Mouse (Mus musculus) stomach, embryonic 14.5 days (tissue): ENCODE data around the gene Yy1. TPM values are rescaled to one million over a fixed set of nuclear protein-coding genes. Genes with fewer than 3 reads are reported as not detected.

Experiments
- ATAC-seq: fragments of 200-750 bp; cut with Nextera tagmentation; 2 replicates; pipeline ENCODE4 v1.8.0; 2017; ENCODE audit warnings: low read depth, moderate TSS enrichment; ENCODE audit not compliant: insufficient number of reproducible peaks, insufficient read depth, low FRiP score
- H3K27ac ChIP-seq: fragments of 300-500 bp; sonication (generic); 2 replicates; pipeline ENCODE4 v1.5.1; 2014; ENCODE audit warnings: mild to moderate bottlenecking, low read length, moderate library complexity, mixed read lengths
- H3K27me3 ChIP-seq: fragments of 300-500 bp; sonication (generic); 2 replicates; pipeline ENCODE4 v1.6.1; 2014; ENCODE audit warnings: low read length, control low read depth, mixed read lengths; ENCODE audit not compliant: control insufficient read depth, insufficient read depth
- H3K36me3 ChIP-seq: fragments of 300-500 bp; sonication (generic); 2 replicates; pipeline ENCODE4 v1.6.1; 2014; ENCODE audit warnings: mild to moderate bottlenecking, control low read depth, low read length, moderate library complexity, mixed read lengths; ENCODE audit not compliant: control insufficient read depth, insufficient read depth
- H3K4me1 ChIP-seq: fragments of 300-500 bp; sonication (generic); 2 replicates; pipeline ENCODE4 v1.6.1; 2014; ENCODE audit warnings: low read length, control low read depth, mixed read lengths; ENCODE audit not compliant: control insufficient read depth, insufficient read depth
- H3K4me2 ChIP-seq: fragments of 300-500 bp; sonication (generic); replicated peaks from 2 replicates; pipeline ENCODE4 v1.6.1; 2014; ENCODE audit warnings: low read depth, low read length, control low read depth
- H3K4me3 ChIP-seq: fragments of 300-500 bp; sonication (generic); 2 replicates; pipeline ENCODE4 v1.5.1; 2014; ENCODE audit warnings: low read depth, low read length, control low read depth
- H3K9ac ChIP-seq: fragments of 300-500 bp; sonication (generic); replicated peaks from 2 replicates; pipeline ENCODE4 v1.6.1; 2014; ENCODE audit warnings: low read depth, mild to moderate bottlenecking, control low read depth, low read length, moderate library complexity, mixed read lengths
- H3K9me3 ChIP-seq: fragments of 300-500 bp; sonication (generic); 2 replicates; pipeline ENCODE4 v1.6.1; 2016; ENCODE audit warnings: low read depth, low read length, control low read depth; ENCODE audit not compliant: control insufficient read depth
- WGBS: fragments of 180-500 bp; shearing (Covaris S2); extraction: QIAGEN DNeasy Blood & Tissue Kit; methylation state at CpG from one replicate; pipeline ENCODE4 v1.1.7; 2014; 5-methylcytosine and 5-hydroxymethylcytosine counted together
- microRNA counts: library from miRNA; unstranded; fragments of <30 nt; microRNA quantifications from one replicate; lab custom pipeline; 2016
- microRNA-seq: library from miRNA; unstranded; fragments of <30 nt; microRNA quantifications from one replicate; pipeline ENCODE4, GENCODE M21; 2016
- polyA plus RNA-seq: library from polyadenylated mRNA; unstranded; fragments of >200 nt; fragmentation: Nextera tagmentation; extraction: Ambion mirVana; gene quantifications from 2 replicates; pipeline ENCODE4 v1.2.1, GENCODE M21; 2014

Gene Yy1
- polyA plus RNA-seq, 1 experiment from 2014 or later, result 22.4 TPM

DNA sequence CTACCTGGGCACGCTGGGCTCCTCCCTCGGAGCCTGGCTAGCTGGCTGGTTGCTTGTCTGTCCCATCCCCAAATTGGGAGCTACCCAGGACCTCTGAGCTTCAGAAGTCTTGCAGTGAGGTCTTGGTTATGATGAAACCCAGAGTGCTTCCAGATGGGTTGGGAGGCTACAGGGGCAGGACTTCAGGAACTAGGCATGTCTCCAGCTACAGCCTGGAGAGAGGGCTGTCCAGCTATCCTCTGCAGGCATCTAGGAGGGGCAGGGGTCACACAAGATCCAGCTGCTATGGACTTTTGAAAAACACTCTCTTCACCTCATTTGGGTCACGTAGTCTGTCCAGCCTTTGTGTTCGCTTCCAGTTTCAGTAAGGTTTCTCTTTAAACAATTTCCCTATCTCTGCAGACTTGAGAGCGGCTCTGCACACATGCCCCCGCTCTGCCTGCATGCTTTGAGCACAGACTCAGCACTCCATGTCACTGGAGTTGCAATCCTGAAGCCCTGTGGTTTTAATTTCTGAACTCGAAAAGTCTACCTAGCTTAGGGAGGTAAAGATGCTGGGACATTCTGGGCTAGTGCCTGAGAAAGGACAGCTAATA lies 64.9 kb downstream of the Yy1 start:
- Histone ChIP-seq H3K36me3 (peaks cover 28% of the 10 kb centered on the region), H3K9ac (no peak overlapping the region), H3K27me3 (no peaks in the 10 kb centered on the region), H3K4me3 (no peak overlapping the region), H3K9me3 (no peaks in the 10 kb centered on the region), H3K4me2 (no peak overlapping the region), H3K4me1 (0 out of 2 replicates have a peak, but pooled peaks cover 3% of the 10 kb centered on the region), H3K27ac (peak overlapping the region; percentile 27; the same call in 1 of the 2 replicates)
- WGBS, result 62% methylated on average over 7 of the region's 7 CpGs
- ATAC-seq, result no peak

GRCm38 (mm10) chr12:108858486-108858885 lies 65.7 kb downstream of the Yy1 start:
- ATAC-seq, result no peak
- H3K4me1 ChIP-seq, result 0 out of 2 replicates have a peak, but pooled peaks cover 3% of the 10 kb centered on the region
- no peak overlapping the region for H3K4me2 ChIP-seq
- 83% methylated on average over 5 of the region's 5 CpGs for WGBS
- H3K27me3 ChIP-seq, result no peaks in the 10 kb centered on the region
- H3K27ac ChIP-seq, result no peak overlapping the region
- H3K36me3 ChIP-seq, result peaks cover 29% of the 10 kb centered on the region
- H3K4me3 ChIP-seq, result no peak overlapping the region
- H3K9ac ChIP-seq, result no peak overlapping the region
- no peaks in the 10 kb centered on the region for H3K9me3 ChIP-seq

DNA sequence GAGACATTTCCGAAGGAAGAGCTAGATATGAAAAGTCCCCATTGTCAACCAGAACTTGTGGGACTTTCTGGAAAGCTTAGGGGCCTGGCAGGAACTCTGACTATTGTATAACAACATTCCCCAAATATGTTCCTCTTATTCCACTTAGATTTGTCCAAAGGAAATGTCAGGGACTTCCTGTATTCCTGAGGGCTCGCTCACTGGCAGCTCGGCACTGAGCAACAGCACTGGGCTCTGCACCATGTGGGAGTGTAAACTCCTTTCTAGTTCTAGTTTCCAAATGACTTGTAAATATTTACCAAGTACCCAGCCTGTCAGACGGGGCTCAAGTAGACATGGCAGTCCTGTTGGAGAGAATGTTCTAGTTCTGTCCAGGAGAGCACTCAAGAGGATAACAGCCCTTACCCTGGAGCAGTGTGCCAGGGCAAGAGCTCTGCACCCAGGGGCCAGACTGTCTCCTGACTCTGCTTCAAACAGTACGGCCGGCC lies 72.3 kb downstream of the Yy1 start:
- no peaks in the 10 kb centered on the region for H3K27me3 ChIP-seq
- peak overlapping the region; percentile 66; the same call in 1 of the 2 replicates for H3K27ac ChIP-seq
- H3K4me1 ChIP-seq, result no peaks in the 10 kb centered on the region
- no peaks in the 10 kb centered on the region for H3K9me3 ChIP-seq
- peaks cover 74% of the 10 kb centered on the region for H3K36me3 ChIP-seq
- WGBS, result 65% methylated on average over 6 of the region's 6 CpGs
- H3K9ac ChIP-seq, result no peak overlapping the region
- ATAC-seq, result no peak
- H3K4me2 ChIP-seq, result no peak overlapping the region
- no peak overlapping the region for H3K4me3 ChIP-seq

- no peak overlapping the region for H3K4me2 ChIP-seq
- H3K4me3 ChIP-seq, result no peak overlapping the region
- H3K9ac ChIP-seq, result no peak overlapping the region
- H3K27me3 ChIP-seq, result no peaks in the 10 kb centered on the region
- H3K9me3 ChIP-seq, result no peaks in the 10 kb centered on the region
- peaks cover 65% of the 10 kb centered on the region for H3K36me3 ChIP-seq
- no peak for ATAC-seq
- 88% methylated on average over 2 of the region's 2 CpGs for WGBS
- H3K4me1 ChIP-seq, result no peaks in the 10 kb centered on the region
- no peak overlapping the region for H3K27ac ChIP-seq
These were observed 76.8 kb downstream of the Yy1 start for GRCm38 (mm10) chr12:108869575-108869974.

MicroRNAs encoded within 50 kb of the gene (microRNA counts, 519-probe panel; counts per million panel counts)
- not detected for microRNA mmu-miR-345-3p (lab: Ali Mortazavi, UCI)
- 3,008 counts per million, percentile 53 among the panel's probes with 10 or more counts for microRNA mmu-miR-345-5p (lab: Ali Mortazavi, UCI)

Small RNAs within 50 kb of the gene (microRNA-seq; reads per million reads assigned to microRNA genes)
- gene Mir345, result 142 reads per million, percentile 52 among the genes with 10 or more reads in this experiment

Other genes with a start within 250 kb of the Yy1 start
- gene Evl, start 238.3 kb upstream of the Yy1 start, polyA plus RNA-seq, result 78.4 and 80.9 TPM in 2 replicates
- gene Degs2, start 90.7 kb upstream of the Yy1 start, polyA plus RNA-seq, result 17.3 and 17.9 TPM in 2 replicates
- gene Slc25a29, start 42.9 kb downstream of the Yy1 start, polyA plus RNA-seq, result 8.4 and 9.3 TPM in 2 replicates
- gene Slc25a47, start 43.1 kb downstream of the Yy1 start, polyA plus RNA-seq, result 11.0 and 11.5 TPM in 2 replicates
- gene Wdr25, start 100.7 kb downstream of the Yy1 start, polyA plus RNA-seq, result 6.8 and 6.9 TPM in 2 replicates
- gene Wars, start 101.2 kb downstream of the Yy1 start, polyA plus RNA-seq, result 94.2 and 100 TPM in 2 replicates